Mouse (Mus musculus) cortical plate, adult 2 months (tissue): ENCODE results near the gene Elk3.

Experiments used
- CTCF ChIP-seq: fragments of 200-500 bp; IDR thresholded peaks from 2 replicates; pipeline ENCODE4 v1.5.1; 2011; ENCODE audit warnings: mild to moderate bottlenecking, control low read depth, low read length; ENCODE audit not compliant: insufficient read depth; ENCODE audit errors: extremely low read depth
- POLR2A ChIP-seq: fragments of 200-500 bp; IDR thresholded peaks from 2 replicates; pipeline ENCODE4 v1.6.1; 2011; ENCODE audit warnings: mild to moderate bottlenecking, low read length, control low read depth; ENCODE audit not compliant: insufficient read depth; ENCODE audit errors: extremely low read depth

GRCm38 (mm10) chr10:93347387-93347786 is 36.5 kb upstream of the Elk3 start:
- TF ChIP-seq CTCF (no peak), POLR2A (no peak)
